Mouse (Mus musculus): Measurements from ENCODE around the gene Dock6. TPM values are rescaled to one million over a fixed set of nuclear protein-coding genes. Genes with fewer than 3 reads are reported as not detected.
"Not testable (repeated sequence)": the region's sequence is repeated elsewhere in the genome, so short reads cannot be mapped to it uniquely, and the experiment has no call there.

Gene Dock6
- polyA plus RNA-seq (2014; fragmentation: Nextera tagmentation; extraction: Ambion mirVana): 37.4 and 42.7 TPM in 2 replicates

DNA sequence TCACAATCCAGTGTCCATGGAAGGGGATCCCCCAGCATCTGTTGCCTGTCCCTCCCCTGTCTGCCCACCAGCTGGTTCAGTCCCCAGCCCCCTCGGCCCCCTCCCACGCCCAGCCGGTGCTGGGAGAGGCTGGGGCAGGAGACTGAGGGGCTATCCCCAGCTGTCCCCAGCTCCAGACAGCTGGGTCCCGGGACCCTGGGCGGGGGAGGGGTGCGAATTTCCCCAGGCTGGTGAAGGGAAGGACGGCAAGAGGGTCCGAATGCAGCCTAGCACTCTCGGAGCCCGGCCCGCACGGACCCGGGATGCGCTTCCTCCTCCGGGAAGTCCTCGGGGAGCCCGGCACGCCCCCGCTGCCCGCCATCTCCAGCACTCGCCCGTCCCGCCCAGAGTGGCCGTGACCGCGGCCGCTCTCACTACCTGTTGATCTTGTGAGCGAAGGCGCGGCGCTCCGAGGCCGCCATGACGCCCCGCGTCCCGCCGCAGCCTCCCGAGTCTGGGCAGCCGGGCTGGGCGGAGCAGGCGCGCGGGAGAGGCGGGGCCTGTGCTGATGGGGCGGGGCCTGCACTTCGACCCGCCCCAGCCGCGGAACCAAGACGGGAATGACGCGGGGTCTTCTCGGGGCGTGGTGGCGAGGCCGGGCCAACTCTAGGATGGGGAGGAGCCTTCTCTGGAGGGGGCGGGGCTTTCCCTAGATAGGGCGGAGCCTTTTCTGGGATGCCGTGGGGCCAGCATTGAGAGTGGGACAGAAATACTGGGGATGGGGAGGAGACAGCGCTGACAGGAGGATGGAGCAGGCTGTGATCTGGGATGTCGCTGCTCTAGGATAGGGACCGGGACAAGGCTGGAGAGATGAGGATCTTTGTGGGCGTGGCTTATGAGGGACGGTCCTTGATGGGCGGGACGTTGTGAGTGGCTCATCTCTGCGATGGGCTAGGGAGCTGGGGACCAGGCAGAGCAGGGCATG lies at the start of gene Dock6:
Dock6 (minus strand) TSS at position 508 of the 964 bp plus-strand sequence.
- under 1% methylated on average over 63 of the region's 68 CpGs for WGBS
- no peaks in the 10 kb centered on the region for H3K27me3 ChIP-seq (ENCODE audit: control insufficient read depth, insufficient read depth, low read length)
- DNase-seq (ENCODE audit: low spot score): peak; percentile 93
- no peaks in the 10 kb centered on the region for H3K36me3 ChIP-seq (ENCODE audit: control insufficient read depth, insufficient read depth, low read length)
- H3K27ac ChIP-seq (replicated peaks; ENCODE audit: low read depth, low read length): peak within 1 kb of the TSS; percentile 15; the same call in 1 of the 2 replicates
- H3K9me3 ChIP-seq (ENCODE audit: control insufficient read depth, low read length): no peaks in the 10 kb centered on the region
- peak within 1 kb of the TSS; percentile 80 for H3K4me2 ChIP-seq (ENCODE audit: low read depth, severe bottlenecking)
- peak within 1 kb of the TSS; percentile 83 for H3K4me3 ChIP-seq (ENCODE audit: low read depth, low read length)
- ATAC-seq (ENCODE audit: insufficient number of reproducible peaks, low FRiP score, low TSS enrichment, low read depth): peak; percentile 88
- peaks cover 29% of the 10 kb centered on the region for H3K4me1 ChIP-seq (ENCODE audit: control insufficient read depth, insufficient read depth, low read length)
- H3K9ac ChIP-seq (ENCODE audit: low read length): peak within 1 kb of the TSS; percentile 76

DNA sequence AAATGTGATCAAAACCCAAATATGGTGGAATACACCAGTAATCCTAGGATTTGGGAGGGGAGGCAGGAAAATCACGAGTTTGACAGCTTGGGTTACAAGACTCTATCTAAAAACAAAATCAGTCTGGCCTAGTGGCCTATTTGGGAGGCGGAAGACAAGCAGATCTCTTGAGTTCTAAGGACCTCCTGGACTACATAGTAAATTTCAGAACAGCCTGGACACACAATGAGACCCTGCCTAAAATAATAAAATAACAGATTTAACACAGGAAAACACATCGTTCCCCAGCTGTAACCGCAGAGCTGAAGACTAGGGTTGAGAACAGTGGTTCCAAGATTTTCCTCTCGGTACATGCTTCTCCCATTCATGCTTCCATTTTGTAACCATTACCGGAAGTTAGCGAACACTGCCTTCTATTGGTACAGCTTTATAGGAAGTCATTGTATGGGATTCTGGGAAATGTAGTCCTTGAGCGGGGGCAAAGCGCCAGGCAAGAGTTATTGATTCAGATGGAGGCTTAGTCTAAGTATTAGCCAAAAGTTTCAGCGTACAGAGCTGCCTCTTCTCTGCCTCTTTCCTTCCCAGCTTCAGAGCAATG lies 48.9 kb upstream of the Dock6 start:
- DNase-seq (ENCODE audit: low spot score): peak; percentile 63
- 0 out of 2 replicates have a peak, but pooled peaks cover 2% of the 10 kb centered on the region for H3K27me3 ChIP-seq (ENCODE audit: control insufficient read depth, insufficient read depth, low read length)
- peak overlapping the region; percentile 31 for H3K4me3 ChIP-seq (ENCODE audit: low read depth, low read length)
- H3K4me2 ChIP-seq (ENCODE audit: low read depth, severe bottlenecking): peak overlapping the region; percentile 48
- peak; percentile 79 for ATAC-seq (ENCODE audit: insufficient number of reproducible peaks, low FRiP score, low TSS enrichment, low read depth)
- H3K4me1 ChIP-seq (ENCODE audit: control insufficient read depth, insufficient read depth, low read length): no peaks in the 10 kb centered on the region
- no peaks in the 10 kb centered on the region for H3K9me3 ChIP-seq (ENCODE audit: control insufficient read depth, low read length)
- WGBS: 19% methylated on average over 10 of the region's 10 CpGs
- H3K36me3 ChIP-seq (ENCODE audit: control insufficient read depth, insufficient read depth, low read length): no peaks in the 10 kb centered on the region
- no peak overlapping the region for H3K27ac ChIP-seq (replicated peaks; ENCODE audit: low read depth, low read length)
- peak overlapping the region; percentile 27 for H3K9ac ChIP-seq (ENCODE audit: low read length)

DNA sequence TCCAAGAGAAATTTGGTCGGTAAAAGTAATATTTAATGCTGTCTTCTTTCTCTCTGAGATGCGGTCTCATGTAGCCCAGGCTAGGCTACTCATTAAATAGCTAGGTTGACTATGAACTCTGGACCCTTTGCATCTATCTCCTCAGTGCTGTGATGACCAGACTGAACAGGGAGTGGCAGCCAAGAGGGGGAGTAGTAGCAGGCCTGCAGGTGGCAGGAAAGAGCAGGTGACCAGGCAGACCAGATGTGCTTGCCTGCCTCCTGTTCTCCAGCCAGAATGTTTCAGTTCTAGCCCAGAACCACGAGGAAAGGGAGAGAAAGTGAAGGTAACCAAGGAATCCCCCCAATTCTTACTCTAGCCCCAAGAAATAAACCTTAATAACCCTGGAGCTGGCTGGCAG lies 36.8 kb upstream of the Dock6 start:
- DNase-seq (ENCODE audit: low spot score) (no peak), ATAC-seq (ENCODE audit: insufficient number of reproducible peaks, low FRiP score, low TSS enrichment, low read depth) (no peak)
- H3K27ac ChIP-seq (replicated peaks; ENCODE audit: low read depth, low read length): no peak overlapping the region
- H3K4me3 ChIP-seq (ENCODE audit: low read depth, low read length): no peak overlapping the region
- H3K4me2 ChIP-seq (ENCODE audit: low read depth, severe bottlenecking): no peak overlapping the region
- H3K9me3 ChIP-seq (ENCODE audit: control insufficient read depth, low read length): no peaks in the 10 kb centered on the region
- WGBS: 59% methylated on average over 3 of the region's 3 CpGs
- H3K9ac ChIP-seq (ENCODE audit: low read length): no peak overlapping the region
- H3K4me1 ChIP-seq (ENCODE audit: control insufficient read depth, insufficient read depth, low read length): no peaks in the 10 kb centered on the region
- H3K27me3 ChIP-seq (ENCODE audit: control insufficient read depth, insufficient read depth, low read length): no peaks in the 10 kb centered on the region
- no peaks in the 10 kb centered on the region for H3K36me3 ChIP-seq (ENCODE audit: control insufficient read depth, insufficient read depth, low read length)

DNA sequence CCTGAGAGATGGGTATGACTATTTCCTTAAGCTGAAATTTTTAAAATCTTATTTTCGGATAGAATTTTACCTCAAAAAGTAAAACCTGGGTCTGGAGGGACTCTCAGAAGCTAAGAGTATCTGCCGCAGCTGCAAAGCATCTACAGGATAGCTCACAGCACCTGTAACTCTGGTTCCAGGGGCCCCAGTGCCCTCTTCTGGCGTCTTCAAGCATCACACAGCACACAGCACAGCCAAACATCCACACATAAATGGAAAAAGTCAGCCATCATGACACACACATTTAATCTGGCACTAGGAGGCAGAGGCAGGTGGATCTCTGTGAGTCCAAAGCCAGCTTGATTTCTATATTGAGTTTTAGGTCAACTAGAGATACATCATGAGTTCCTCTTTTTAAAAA lies 24.2 kb upstream of the Dock6 start:
- Histone ChIP-seq H3K4me2 (ENCODE audit: low read depth, severe bottlenecking) (no peak overlapping the region), H3K9me3 (ENCODE audit: control insufficient read depth, low read length) (no peaks in the 10 kb centered on the region), H3K4me3 (ENCODE audit: low read depth, low read length) (no peak overlapping the region), H3K9ac (ENCODE audit: low read length) (no peak overlapping the region), H3K27ac (replicated peaks; ENCODE audit: low read depth, low read length) (no peak overlapping the region), H3K4me1 (ENCODE audit: control insufficient read depth, insufficient read depth, low read length) (no peaks in the 10 kb centered on the region), H3K36me3 (ENCODE audit: control insufficient read depth, insufficient read depth, low read length) (no peaks in the 10 kb centered on the region), H3K27me3 (ENCODE audit: control insufficient read depth, insufficient read depth, low read length) (0 out of 2 replicates have a peak, but pooled peaks cover 2% of the 10 kb centered on the region)
- no peak for DNase-seq (ENCODE audit: low spot score)
- WGBS: 56% methylated on average over 3 of the region's 3 CpGs
- no peak for ATAC-seq (ENCODE audit: insufficient number of reproducible peaks, low FRiP score, low TSS enrichment, low read depth)

DNA sequence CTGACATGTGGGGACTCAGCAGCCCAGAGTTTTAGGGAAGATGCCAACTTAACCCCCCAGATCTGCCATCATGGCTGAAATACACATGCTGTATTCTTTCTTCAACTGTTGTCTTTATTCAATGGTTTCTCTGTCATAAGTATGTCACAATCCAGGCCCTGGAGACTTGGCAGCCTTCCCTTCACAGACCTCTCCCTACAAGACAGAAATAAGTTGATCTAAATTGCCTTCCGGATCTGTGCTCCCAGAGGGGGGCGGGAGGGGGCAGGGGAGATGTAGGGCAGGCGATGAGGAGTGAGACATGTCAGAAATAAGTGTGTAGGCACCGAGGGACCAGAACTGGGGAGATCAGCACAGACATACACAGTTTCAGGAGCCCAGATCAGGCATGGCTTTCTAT lies 19.8 kb upstream of the Dock6 start:
- ATAC-seq (ENCODE audit: insufficient number of reproducible peaks, low FRiP score, low TSS enrichment, low read depth) (no peak), DNase-seq (ENCODE audit: low spot score) (no peak)
- no peaks in the 10 kb centered on the region for H3K4me1 ChIP-seq (ENCODE audit: control insufficient read depth, insufficient read depth, low read length)
- no peak overlapping the region for H3K4me3 ChIP-seq (ENCODE audit: low read depth, low read length)
- H3K27me3 ChIP-seq (ENCODE audit: control insufficient read depth, insufficient read depth, low read length): 0 out of 2 replicates have a peak, but pooled peaks cover 2% of the 10 kb centered on the region
- no peak overlapping the region for H3K4me2 ChIP-seq (ENCODE audit: low read depth, severe bottlenecking)
- H3K27ac ChIP-seq (replicated peaks; ENCODE audit: low read depth, low read length): no peak overlapping the region
- H3K9ac ChIP-seq (ENCODE audit: low read length): no peak overlapping the region
- no peaks in the 10 kb centered on the region for H3K36me3 ChIP-seq (ENCODE audit: control insufficient read depth, insufficient read depth, low read length)
- no peaks in the 10 kb centered on the region for H3K9me3 ChIP-seq (ENCODE audit: control insufficient read depth, low read length)
- WGBS: 64% methylated on average over 4 of the region's 4 CpGs

DNA sequence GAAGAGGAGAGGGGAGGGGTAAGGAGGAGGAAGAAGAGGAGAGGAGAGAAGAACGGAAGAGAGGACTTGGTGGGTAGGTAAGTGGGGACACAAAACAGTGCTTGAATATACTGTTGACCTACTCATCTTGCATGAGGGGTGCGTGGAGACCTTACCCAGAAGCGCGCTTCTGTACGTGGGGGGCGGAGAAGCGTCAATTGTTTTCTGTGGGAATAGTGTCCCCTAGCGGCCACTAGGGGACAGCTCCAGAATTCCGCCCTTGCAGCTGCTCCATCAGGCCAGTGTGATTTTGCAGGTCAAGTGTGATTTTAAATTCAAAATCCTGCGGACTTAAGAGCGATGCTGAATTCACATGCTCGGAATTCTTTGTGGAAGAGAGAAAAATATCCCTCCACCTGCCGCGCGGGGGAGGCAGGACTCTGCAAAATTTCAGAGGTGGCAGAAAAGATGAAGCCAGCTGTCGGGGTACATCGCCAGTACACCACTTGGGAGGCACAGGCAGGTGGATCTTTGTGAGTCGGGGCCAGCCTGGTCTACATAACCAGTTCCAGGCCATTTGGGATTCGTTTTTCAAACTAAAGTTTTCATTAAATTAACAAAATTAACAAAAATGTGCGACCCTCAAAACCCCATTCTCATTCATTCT lies 18.6 kb upstream of the Dock6 start:
- no peaks in the 10 kb centered on the region for H3K9me3 ChIP-seq (ENCODE audit: control insufficient read depth, low read length)
- H3K4me3 ChIP-seq (ENCODE audit: low read depth, low read length): no peak overlapping the region
- 16% methylated on average over 20 of the region's 20 CpGs for WGBS
- H3K4me1 ChIP-seq (ENCODE audit: control insufficient read depth, insufficient read depth, low read length): no peaks in the 10 kb centered on the region
- DNase-seq (ENCODE audit: low spot score) (peak; percentile 70), ATAC-seq (ENCODE audit: insufficient number of reproducible peaks, low FRiP score, low TSS enrichment, low read depth) (no peak)
- no peak overlapping the region for H3K4me2 ChIP-seq (ENCODE audit: low read depth, severe bottlenecking)
- H3K9ac ChIP-seq (ENCODE audit: low read length): no peak overlapping the region
- H3K27me3 ChIP-seq (ENCODE audit: control insufficient read depth, insufficient read depth, low read length): 0 out of 2 replicates have a peak, but pooled peaks cover 2% of the 10 kb centered on the region
- H3K36me3 ChIP-seq (ENCODE audit: control insufficient read depth, insufficient read depth, low read length): no peaks in the 10 kb centered on the region
- H3K27ac ChIP-seq (replicated peaks; ENCODE audit: low read depth, low read length): no peak overlapping the region

DNA sequence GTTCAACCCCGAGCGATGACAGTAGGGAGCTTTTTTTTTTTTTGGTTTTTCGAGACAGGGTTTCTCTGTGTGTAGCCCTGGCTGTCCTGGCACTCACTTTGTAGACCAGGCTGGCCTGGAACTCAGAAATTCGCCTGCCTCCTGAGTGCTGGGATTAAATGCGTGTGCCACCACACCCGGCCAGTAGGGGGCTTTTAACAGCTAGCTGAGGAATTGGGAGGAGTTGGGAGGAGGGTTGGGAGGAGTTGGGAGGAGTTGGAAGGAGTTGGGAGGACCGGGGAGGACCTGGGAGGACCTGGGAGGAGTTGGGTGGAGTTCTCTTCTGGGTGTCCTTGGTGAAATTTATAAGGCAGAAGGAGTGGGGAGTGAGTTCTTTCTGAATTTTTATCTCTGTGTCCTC lies 16.9 kb upstream of the Dock6 start:
- H3K4me3 ChIP-seq (ENCODE audit: low read depth, low read length); H3K27me3 ChIP-seq (ENCODE audit: control insufficient read depth, insufficient read depth, low read length); H3K4me2 ChIP-seq (ENCODE audit: low read depth, severe bottlenecking); H3K4me1 ChIP-seq (ENCODE audit: control insufficient read depth, insufficient read depth, low read length); H3K27ac ChIP-seq (replicated peaks; ENCODE audit: low read depth, low read length); ATAC-seq (ENCODE audit: insufficient number of reproducible peaks, low FRiP score, low TSS enrichment, low read depth); H3K9ac ChIP-seq (ENCODE audit: low read length); H3K9me3 ChIP-seq (ENCODE audit: control insufficient read depth, low read length); H3K36me3 ChIP-seq (ENCODE audit: control insufficient read depth, insufficient read depth, low read length): not testable (repeated sequence)
- DNase-seq (ENCODE audit: low spot score): peak; percentile 50
- WGBS: 53% methylated on average over 7 of the region's 7 CpGs

DNA sequence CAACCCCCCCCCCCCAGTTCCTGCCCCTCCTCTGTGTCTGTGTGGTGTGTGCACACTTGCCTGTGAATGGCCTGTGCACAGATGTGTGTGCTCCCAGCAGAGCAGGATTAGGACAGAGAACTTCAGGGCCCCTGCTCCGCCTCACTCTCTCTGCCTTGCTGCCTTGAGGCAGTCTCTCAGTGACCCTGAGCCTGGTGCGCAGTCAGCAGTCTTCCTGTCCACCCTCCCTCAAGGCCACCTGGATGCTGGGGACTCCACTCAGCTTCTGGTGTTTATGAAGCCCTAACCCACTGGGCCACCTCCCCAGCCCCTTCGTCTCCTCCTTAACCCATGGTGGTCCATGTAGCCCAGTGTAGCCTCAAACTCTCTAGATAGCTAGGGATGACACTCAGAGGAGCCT lies 15.3 kb upstream of the Dock6 start:
- WGBS: 71% methylated on average over 3 of the region's 3 CpGs
- Histone ChIP-seq H3K4me2 (ENCODE audit: low read depth, severe bottlenecking) (no peak overlapping the region), H3K9me3 (ENCODE audit: control insufficient read depth, low read length) (no peaks in the 10 kb centered on the region), H3K36me3 (ENCODE audit: control insufficient read depth, insufficient read depth, low read length) (no peaks in the 10 kb centered on the region), H3K27ac (replicated peaks; ENCODE audit: low read depth, low read length) (no peak overlapping the region), H3K4me3 (ENCODE audit: low read depth, low read length) (no peak overlapping the region), H3K9ac (ENCODE audit: low read length) (no peak overlapping the region), H3K27me3 (ENCODE audit: control insufficient read depth, insufficient read depth, low read length) (0 out of 2 replicates have a peak, but pooled peaks cover 2% of the 10 kb centered on the region), H3K4me1 (ENCODE audit: control insufficient read depth, insufficient read depth, low read length) (no peaks in the 10 kb centered on the region)
- ATAC-seq (ENCODE audit: insufficient number of reproducible peaks, low FRiP score, low TSS enrichment, low read depth) (peak; percentile 39; the same call in 1 of the 2 replicates), DNase-seq (ENCODE audit: low spot score) (no peak)
